Mouse (Mus musculus) macrophage (primary cell): ENCODE data around the gene Kcnk2. TPM values are rescaled to one million over a fixed set of nuclear protein-coding genes. Genes with fewer than 3 reads are reported as not detected.
"Not testable (repeated sequence)": the region's sequence is repeated elsewhere in the genome, so short reads cannot be mapped to it uniquely, and the experiment has no call there.

Experiments
- H3K27ac ChIP-seq: fragments of 350-480 bp; formaldehyde crosslinking; 2 replicates; pipeline ENCODE4 v1.9.0; 2021
- H3K36me3 ChIP-seq: fragments of 350-480 bp; formaldehyde crosslinking; 2 replicates; pipeline ENCODE4 v1.9.0; 2021; ENCODE audit errors: inconsistent target
- H3K4me3 ChIP-seq: fragments of 350-480 bp; formaldehyde crosslinking; 2 replicates; pipeline ENCODE4 v1.9.0; 2021; ENCODE audit errors: inconsistent target
- H3K79me2 ChIP-seq: fragments of 350-480 bp; formaldehyde crosslinking; 2 replicates; pipeline ENCODE4 v1.9.0; 2021; ENCODE audit errors: inconsistent target
- WGBS: methylation state at CpG from one replicate; pipeline ENCODE4 v1.1.7; 2026; ENCODE audit warnings: inconsistent platforms; ENCODE audit not compliant: missing documents; 5-methylcytosine and 5-hydroxymethylcytosine counted together
- polyA plus RNA-seq: library from polyadenylated mRNA; stranded (reverse); fragments of 250-400 nt; gene quantifications from 3 replicates; pipeline ENCODE4 v1.2.4, GENCODE M21; 2018; ENCODE audit warnings: inconsistent platforms

Kcnk2 gene
- polyA plus RNA-seq, 1 experiment from 2014 or later, result not detected

- Histone ChIP-seq H3K4me3 (no peak overlapping the region), H3K36me3 (no peaks in the 10 kb centered on the region), H3K27ac (no peak overlapping the region), H3K79me2 (no peaks in the 10 kb centered on the region)
- 81% methylated on average over 3 of the region's 3 CpGs for WGBS
These were observed 99.1 kb downstream of the Kcnk2 start for GRCm38 (mm10) chr1:189303001-189303400.

GRCm38 (mm10) chr1:189293679-189294406 is 108.2 kb downstream of the Kcnk2 start:
- Histone ChIP-seq H3K79me2 (no peaks in the 10 kb centered on the region), H3K4me3 (no peak overlapping the region), H3K36me3 (no peaks in the 10 kb centered on the region), H3K27ac (no peak overlapping the region)
- WGBS, result 87% methylated on average over 12 of the region's 12 CpGs

- 73% methylated on average over 3 of the region's 3 CpGs for WGBS
- H3K79me2 ChIP-seq, result no peaks in the 10 kb centered on the region
- no peaks in the 10 kb centered on the region for H3K36me3 ChIP-seq
- no peak overlapping the region for H3K27ac ChIP-seq
- no peak overlapping the region for H3K4me3 ChIP-seq
These were observed 111.2 kb downstream of the Kcnk2 start for GRCm38 (mm10) chr1:189290885-189291284.

DNA sequence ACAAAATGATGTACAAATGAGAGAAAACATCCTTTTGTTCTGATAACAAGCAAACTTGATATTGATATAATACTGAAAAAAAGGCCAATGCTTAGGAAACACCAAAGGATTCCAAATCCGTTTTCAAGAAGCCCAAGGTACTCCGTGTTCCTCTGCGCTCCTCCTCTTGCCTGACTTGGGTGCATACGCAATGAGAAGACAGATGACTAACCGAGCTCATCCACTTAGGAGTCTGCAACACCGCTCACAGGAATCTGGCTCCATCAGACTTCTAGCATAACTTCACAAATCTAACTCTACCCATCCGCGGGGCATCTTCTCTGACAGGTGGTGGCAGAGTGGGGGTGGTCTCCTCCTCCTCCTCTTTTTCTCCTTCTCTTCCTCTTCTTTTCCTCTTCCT is 113.1 kb downstream of the Kcnk2 start:
- Histone ChIP-seq H3K27ac (no peak overlapping the region), H3K4me3 (no peak overlapping the region), H3K79me2 (no peaks in the 10 kb centered on the region), H3K36me3 (no peaks in the 10 kb centered on the region)
- WGBS, result 86% methylated on average over 8 of the region's 8 CpGs

DNA sequence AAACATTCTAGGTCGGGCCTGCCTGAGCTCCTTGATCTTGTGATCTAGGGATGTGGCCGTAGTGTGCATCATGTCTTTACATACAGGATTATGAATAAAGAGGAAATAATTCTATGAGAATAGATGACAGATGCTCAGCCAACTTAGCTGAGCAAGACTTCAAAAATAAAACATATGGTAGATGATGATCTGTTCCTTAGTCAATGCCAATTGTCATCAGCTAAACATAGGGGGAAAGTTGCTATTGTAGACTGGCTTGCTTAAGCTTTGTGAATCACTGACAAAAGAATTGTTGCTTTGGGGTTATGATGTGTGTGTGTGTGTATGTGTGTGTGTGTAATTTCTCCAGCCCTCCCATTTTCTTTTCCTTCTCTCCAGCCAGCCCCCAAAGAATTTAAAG is 129.8 kb downstream of the Kcnk2 start:
- 96% methylated on average over 2 of the region's 2 CpGs for WGBS
- no peaks in the 10 kb centered on the region for H3K36me3 ChIP-seq
- H3K4me3 ChIP-seq, result no peak overlapping the region
- no peak overlapping the region for H3K27ac ChIP-seq
- H3K79me2 ChIP-seq, result no peaks in the 10 kb centered on the region

- Histone ChIP-seq H3K27ac (no peak overlapping the region), H3K79me2 (no peaks in the 10 kb centered on the region), H3K36me3 (no peaks in the 10 kb centered on the region), H3K4me3 (no peak overlapping the region)
These were observed 148.4 kb downstream of the Kcnk2 start for GRCm38 (mm10) chr1:189253631-189254030.

GRCm38 (mm10) chr1:189253207-189253606 is 148.9 kb downstream of the Kcnk2 start:
- H3K79me2 ChIP-seq, result no peaks in the 10 kb centered on the region
- WGBS, result 72% methylated on average over 3 of the region's 3 CpGs

GRCm38 (mm10) chr1:189243206-189243605 is 158.9 kb downstream of the Kcnk2 start:
- H3K36me3 ChIP-seq, H3K27ac ChIP-seq, H3K79me2 ChIP-seq, H3K4me3 ChIP-seq: not testable (repeated sequence)
- 70% methylated on average over 2 of the region's 2 CpGs for WGBS

More at GRCm38 (mm10) chr1:189253207-189253606, 148.9 kb downstream of the Kcnk2 start:
- H3K27ac ChIP-seq, result no peak overlapping the region
- no peak overlapping the region for H3K4me3 ChIP-seq
- no peaks in the 10 kb centered on the region for H3K36me3 ChIP-seq

DNA sequence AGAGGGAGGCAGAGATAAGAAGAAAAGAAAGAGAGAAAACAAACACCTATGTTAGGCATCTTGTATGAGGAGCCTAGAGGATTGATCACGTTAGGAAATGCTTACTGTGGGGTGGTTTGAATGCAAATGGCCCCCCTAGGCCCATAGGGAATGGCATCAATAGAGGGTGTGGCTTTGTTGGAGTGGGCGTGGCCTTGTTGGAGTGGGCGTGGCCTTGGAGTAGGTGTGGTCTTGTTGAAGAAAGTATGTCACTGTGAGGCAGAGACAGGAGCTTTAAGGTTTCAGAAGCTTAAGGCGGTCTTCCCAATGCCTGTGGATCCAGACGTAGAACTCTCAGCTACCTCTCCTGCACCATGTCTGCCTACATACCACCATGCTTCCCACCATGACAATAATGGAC is 166.8 kb downstream of the Kcnk2 start:
- WGBS, result 61% methylated on average over 5 of the region's 5 CpGs
- H3K4me3 ChIP-seq, result no peak overlapping the region
- no peaks in the 10 kb centered on the region for H3K79me2 ChIP-seq
- H3K27ac ChIP-seq, result no peak overlapping the region
- H3K36me3 ChIP-seq, result no peaks in the 10 kb centered on the region

DNA sequence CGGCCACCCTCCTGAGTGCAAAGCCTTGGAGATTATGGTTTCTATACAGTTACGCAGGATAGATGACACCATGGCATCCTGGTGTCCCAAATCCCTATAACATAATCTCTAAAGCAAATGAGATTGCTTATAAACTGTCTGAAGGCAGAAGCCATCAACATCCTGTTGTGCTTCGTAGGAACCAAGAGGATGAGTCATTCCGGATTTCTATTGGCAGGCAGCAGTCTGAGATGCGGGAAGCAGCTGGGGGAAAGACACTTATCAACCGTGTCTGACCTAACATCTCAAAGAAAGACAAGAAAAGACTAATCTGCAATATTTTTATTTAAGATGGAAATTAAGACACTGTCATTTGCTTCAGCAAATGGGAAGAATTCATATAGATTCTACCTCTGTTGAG is 169.2 kb downstream of the Kcnk2 start:
- no peaks in the 10 kb centered on the region for H3K36me3 ChIP-seq
- 69% methylated on average over 6 of the region's 6 CpGs for WGBS
- H3K79me2 ChIP-seq, result no peaks in the 10 kb centered on the region
- H3K4me3 ChIP-seq, result no peak overlapping the region
- H3K27ac ChIP-seq, result no peak overlapping the region

GRCm38 (mm10) chr1:189228222-189229084 is 173.6 kb downstream of the Kcnk2 start:
- H3K36me3 ChIP-seq, result no peaks in the 10 kb centered on the region
- H3K4me3 ChIP-seq, result no peak overlapping the region
- no peak overlapping the region for H3K27ac ChIP-seq
- no peaks in the 10 kb centered on the region for H3K79me2 ChIP-seq
- WGBS, result 82% methylated on average over 19 of the region's 19 CpGs

DNA sequence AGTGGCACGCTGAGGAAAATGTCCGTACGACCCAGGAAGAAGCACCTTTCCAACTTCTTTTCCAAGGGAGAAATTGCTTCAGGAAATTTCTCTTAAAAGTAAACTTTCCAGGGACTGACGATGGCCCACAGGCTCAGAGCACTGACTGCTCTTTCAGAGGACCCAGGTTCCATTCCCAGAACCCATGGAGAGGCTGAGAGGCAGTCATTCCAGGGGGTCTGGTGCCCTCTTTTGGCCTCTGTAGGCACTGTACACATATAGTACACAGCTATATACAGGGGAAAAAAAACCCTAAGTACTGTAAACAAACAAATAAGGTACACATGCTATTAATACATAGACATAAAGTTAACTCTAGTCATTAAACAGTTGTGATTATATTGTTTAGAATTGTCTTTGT is 174.6 kb downstream of the Kcnk2 start:
- Histone ChIP-seq H3K79me2 (no peaks in the 10 kb centered on the region), H3K36me3 (no peaks in the 10 kb centered on the region), H3K4me3 (no peak overlapping the region), H3K27ac (no peak overlapping the region)
- 71% methylated on average over 4 of the region's 4 CpGs for WGBS

- Histone ChIP-seq H3K27ac (no peak overlapping the region), H3K36me3 (no peaks in the 10 kb centered on the region), H3K79me2 (no peaks in the 10 kb centered on the region), H3K4me3 (no peak overlapping the region)
- WGBS, result 87% methylated on average over 10 of the region's 10 CpGs
These were observed 183.0 kb downstream of the Kcnk2 start for GRCm38 (mm10) chr1:189219051-189219450.

- no peak overlapping the region for H3K27ac ChIP-seq
- 86% methylated on average over 11 of the region's 11 CpGs for WGBS
- no peaks in the 10 kb centered on the region for H3K36me3 ChIP-seq
- no peaks in the 10 kb centered on the region for H3K79me2 ChIP-seq
- no peak overlapping the region for H3K4me3 ChIP-seq
These were observed 184.1 kb downstream of the Kcnk2 start for GRCm38 (mm10) chr1:189217751-189218564.

- no peak overlapping the region for H3K4me3 ChIP-seq
- H3K79me2 ChIP-seq, result no peaks in the 10 kb centered on the region
- WGBS, result 50% methylated on average over 9 of the region's 9 CpGs
These were observed 186.9 kb downstream of the Kcnk2 start for GRCm38 (mm10) chr1:189215131-189215530.

More at GRCm38 (mm10) chr1:189215131-189215530, 186.9 kb downstream of the Kcnk2 start:
- Histone ChIP-seq H3K36me3 (no peaks in the 10 kb centered on the region), H3K27ac (no peak overlapping the region)
